Comparison of ENCODE assay signal across 1 mouse cellular context in the genomic region with DNA sequence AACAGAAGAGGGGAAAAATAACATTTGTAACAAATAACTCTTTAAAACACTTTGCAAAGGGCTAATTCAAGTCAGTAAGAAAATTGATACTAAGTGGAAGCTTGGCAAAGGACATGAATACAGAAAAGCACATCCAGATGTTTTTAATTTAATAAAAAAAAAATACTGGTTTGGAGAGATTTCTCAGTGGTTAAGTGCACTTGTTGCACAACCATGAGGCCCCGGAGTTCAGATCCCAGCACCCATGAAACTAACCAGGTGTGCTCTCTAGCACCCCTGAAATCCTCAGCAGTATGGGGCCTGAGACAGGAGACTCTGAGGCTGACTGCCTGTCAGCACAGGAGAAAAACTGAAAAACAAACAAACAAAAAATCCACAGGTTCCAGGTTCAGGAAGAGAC.
TF ChIP-seq lines count a peak whose summit lies in the region.

No protein-coding gene starts in this region.

TF ChIP-seq in myocyte, 11 proteins besides CTCF, POLR2A, EP300 and RAD21:
- TF ChIP-seq CEBPB (IDR thresholded peaks at IDR 0.05; ENCODE audit: insufficient read depth, poor library complexity, severe bottlenecking) (peak; percentile 58), MYOD1 (IDR thresholded peaks at IDR 0.05; ENCODE audit: control insufficient read depth in 1 of 3, insufficient read length in 2 of 3, low read depth in 2 of 3) (no peak), SRF (IDR thresholded peaks at IDR 0.05; ENCODE audit: control insufficient read depth, insufficient read length, low read depth) (no peak)
